Mouse (Mus musculus) intestine, embryonic 15.5 days (tissue): ENCODE data around the gene Ednrb. TPM values are rescaled to one million over a fixed set of nuclear protein-coding genes. Genes with fewer than 3 reads are reported as not detected.

Source experiments
- ATAC-seq: fragments of 200-750 bp; cut with Nextera tagmentation; 2 replicates; pipeline ENCODE4 v1.8.0; 2017; ENCODE audit warnings: moderate TSS enrichment, moderate library complexity
- H3K27ac ChIP-seq: fragments of 300-500 bp; sonication (generic); 2 replicates; pipeline ENCODE4 v1.5.1; 2015; ENCODE audit warnings: mild to moderate bottlenecking, inconsistent platforms
- H3K27me3 ChIP-seq: fragments of 300-500 bp; sonication (generic); replicated peaks from 2 replicates; pipeline ENCODE4 v1.6.1; 2015; ENCODE audit warnings: inconsistent platforms
- H3K36me3 ChIP-seq: fragments of 300-500 bp; sonication (generic); 2 replicates; pipeline ENCODE4 v1.6.1; 2015; ENCODE audit warnings: inconsistent platforms
- H3K4me1 ChIP-seq: fragments of 300-500 bp; sonication (generic); replicated peaks from 2 replicates; pipeline ENCODE4 v1.6.1; 2015; ENCODE audit warnings: inconsistent platforms
- H3K4me2 ChIP-seq: fragments of 300-500 bp; sonication (generic); replicated peaks from 2 replicates; pipeline ENCODE4 v1.6.1; 2015; ENCODE audit warnings: mild to moderate bottlenecking, inconsistent platforms
- H3K4me3 ChIP-seq: fragments of 300-500 bp; sonication (generic); replicated peaks from 2 replicates; pipeline ENCODE4 v1.5.1; 2015; ENCODE audit warnings: inconsistent platforms
- H3K9ac ChIP-seq: fragments of 300-500 bp; sonication (generic); 2 replicates; pipeline ENCODE4 v1.6.1; 2015; ENCODE audit warnings: inconsistent platforms
- H3K9me3 ChIP-seq: fragments of 300-500 bp; sonication (generic); 2 replicates; pipeline ENCODE4 v1.6.1; 2016; ENCODE audit warnings: inconsistent platforms
- WGBS: fragments of 180-500 bp; shearing (Covaris S2); methylation state at CpG from one replicate; pipeline ENCODE4 v1.1.7; 2015; 5-methylcytosine and 5-hydroxymethylcytosine counted together
- polyA plus RNA-seq: library from polyadenylated mRNA; unstranded; fragments of >200 nt; fragmentation: Nextera tagmentation; extraction: Ambion mirVana; gene quantifications from 2 replicates; pipeline ENCODE4 v1.2.1, GENCODE M21; 2015

The Ednrb gene
- polyA plus RNA-seq, 1 experiment from 2014 or later = 159 TPM

GRCm38 (mm10) chr14:103779276-103779675 is 64.9 kb downstream of the Ednrb start:
- no peak overlapping the region for H3K9ac ChIP-seq
- ATAC-seq = no peak
- 0 out of 2 replicates have a peak overlapping the region, but pooled peaks have one; percentile 75 for H3K27ac ChIP-seq
- no peak overlapping the region for H3K4me3 ChIP-seq
- no peaks in the 10 kb centered on the region for H3K36me3 ChIP-seq
- WGBS = 45% methylated on average over 6 of the region's 6 CpGs
- peak overlapping the region; percentile 49; the same call in 1 of the 2 replicates for H3K4me2 ChIP-seq
- H3K4me1 ChIP-seq = peaks cover 5% of the 10 kb centered on the region; the same call in 1 of the 2 replicates
- H3K27me3 ChIP-seq = no peaks in the 10 kb centered on the region
- H3K9me3 ChIP-seq = no peaks in the 10 kb centered on the region

- ATAC-seq = peak; percentile 65; the same call in 1 of the 2 replicates
- WGBS = 43% methylated on average over 13 of the region's 13 CpGs
- H3K4me2 ChIP-seq = peak overlapping the region; percentile 49
- H3K36me3 ChIP-seq = no peaks in the 10 kb centered on the region
- H3K27ac ChIP-seq = peak overlapping the region; percentile 75
- no peaks in the 10 kb centered on the region for H3K27me3 ChIP-seq
- H3K9me3 ChIP-seq = no peaks in the 10 kb centered on the region
- H3K4me3 ChIP-seq = no peak overlapping the region
- H3K9ac ChIP-seq = no peak overlapping the region
- H3K4me1 ChIP-seq = peaks cover 5% of the 10 kb centered on the region; the same call in 1 of the 2 replicates
Measured at GRCm38 (mm10) chr14:103778533-103779151, 65.6 kb downstream of the Ednrb start.

GRCm38 (mm10) chr14:103778009-103778431 is 66.2 kb downstream of the Ednrb start:
- peak; percentile 47; the same call in 1 of the 2 replicates for ATAC-seq
- H3K9ac ChIP-seq = 0 out of 2 replicates have a peak overlapping the region, but pooled peaks have one; percentile 31
- H3K27ac ChIP-seq = peak overlapping the region; percentile 75
- no peaks in the 10 kb centered on the region for H3K36me3 ChIP-seq
- peaks cover 5% of the 10 kb centered on the region; the same call in 1 of the 2 replicates for H3K4me1 ChIP-seq
- no peaks in the 10 kb centered on the region for H3K9me3 ChIP-seq
- H3K27me3 ChIP-seq = no peaks in the 10 kb centered on the region
- WGBS = 21% methylated on average over 12 of the region's 12 CpGs
- no peak overlapping the region for H3K4me3 ChIP-seq
- H3K4me2 ChIP-seq = peak overlapping the region; percentile 49

GRCm38 (mm10) chr14:103777386-103777785 is 66.8 kb downstream of the Ednrb start:
- WGBS = 56% methylated on average over 4 of the region's 4 CpGs
- no peak for ATAC-seq
- Histone ChIP-seq H3K9me3 (no peaks in the 10 kb centered on the region), H3K27ac (no peak overlapping the region), H3K4me1 (peaks cover 5% of the 10 kb centered on the region; the same call in 1 of the 2 replicates), H3K36me3 (no peaks in the 10 kb centered on the region), H3K4me2 (no peak overlapping the region), H3K9ac (no peak overlapping the region), H3K4me3 (no peak overlapping the region), H3K27me3 (no peaks in the 10 kb centered on the region)

- H3K36me3 ChIP-seq = no peaks in the 10 kb centered on the region
- no peaks in the 10 kb centered on the region for H3K27me3 ChIP-seq
- H3K9me3 ChIP-seq = no peaks in the 10 kb centered on the region
- H3K4me1 ChIP-seq = no peaks in the 10 kb centered on the region
- no peak overlapping the region for H3K4me2 ChIP-seq
- no peak overlapping the region for H3K4me3 ChIP-seq
- WGBS = 34% methylated on average over 9 of the region's 9 CpGs
- ATAC-seq = no peak
- H3K9ac ChIP-seq = no peak overlapping the region
- H3K27ac ChIP-seq = no peak overlapping the region
Measured at GRCm38 (mm10) chr14:103769319-103770245, 74.6 kb downstream of the Ednrb start.

- H3K4me1 ChIP-seq = no peaks in the 10 kb centered on the region
- no peaks in the 10 kb centered on the region for H3K36me3 ChIP-seq
- no peaks in the 10 kb centered on the region for H3K9me3 ChIP-seq
- H3K4me2 ChIP-seq = no peak overlapping the region
- no peak overlapping the region for H3K9ac ChIP-seq
- peak; percentile 31; the same call in 1 of the 2 replicates for ATAC-seq
- H3K4me3 ChIP-seq = no peak overlapping the region
- 52% methylated on average over 6 of the region's 6 CpGs for WGBS
- H3K27ac ChIP-seq = peak overlapping the region; percentile 49
- no peaks in the 10 kb centered on the region for H3K27me3 ChIP-seq
Measured at GRCm38 (mm10) chr14:103767488-103767887, 76.7 kb downstream of the Ednrb start.

Other genes with a start within 250 kb of the Ednrb start
- 2.5 and 3.3 TPM in 2 replicates for gene Slain1, start 194.2 kb downstream of the Ednrb start, polyA plus RNA-seq